Comparison of ENCODE assay signal across 10 mouse cellular contexts in genomic region chr2:27077655-27078244, GRCm38 (mm10). TPM values are rescaled to one million over a fixed set of nuclear protein-coding genes. Genes with fewer than 3 reads are reported as not detected.
DNase-seq lines count a peak whose midpoint lies in the region; ATAC-seq and TF ChIP-seq lines count a peak whose summit lies in the region.
"Had no signal": no experiment of that assay in that cellular context is flagged by ENCODE, and none has a peak within 500 bp of the region (broad histone marks: within the 10 kb centered on the region; RNA-seq: fewer than 3 reads in every experiment).

No protein-coding gene starts in this region.

- WGBS in kidney, adult 2 months: 60% methylated on average over 10 of the region's 10 CpGs
- WGBS in hindbrain, embryonic 12.5 days: 65% methylated on average over 10 of the region's 10 CpGs
- WGBS in forebrain, embryonic 13.5 days: 64% methylated on average over 10 of the region's 10 CpGs

- no peak overlapping the region for H3K9ac ChIP-seq in ES-Bruce4 (ENCODE audit: low read depth, poor library complexity, severe bottlenecking)
- no peak overlapping the region for H3K9ac ChIP-seq in hindbrain, embryonic 12.5 days
- H3K9ac ChIP-seq in forebrain, embryonic 13.5 days: no peak overlapping the region

- TF ChIP-seq POLR2A in kidney, adult 2 months (IDR thresholded peaks at IDR 0.05; ENCODE audit: low read depth, low read length): no peak
- TF ChIP-seq POLR2A in ES-Bruce4 (IDR thresholded peaks at IDR 0.05; ENCODE audit: insufficient read depth, low read length): no peak

- H3K4me2 ChIP-seq in hindbrain, embryonic 12.5 days (replicated peaks): no peak overlapping the region
- no peak overlapping the region for H3K4me2 ChIP-seq in forebrain, embryonic 13.5 days
- H3K4me2 ChIP-seq: midbrain, embryonic 11.5 days had no signal

- H3K4me1 ChIP-seq in kidney, adult 2 months (ENCODE audit: control insufficient read depth, insufficient read depth, low read length): peaks cover 11% of the 10 kb centered on the region; the same call in 1 of the 2 replicates
- no peaks in the 10 kb centered on the region for H3K4me1 ChIP-seq in ES-Bruce4 (ENCODE audit: control insufficient read depth, insufficient read depth, low read length)
- peaks cover 32% of the 10 kb centered on the region for H3K4me1 ChIP-seq in hindbrain, embryonic 12.5 days
- H3K4me1 ChIP-seq in forebrain, embryonic 13.5 days: peaks cover 28% of the 10 kb centered on the region

- H3K4me3 ChIP-seq in kidney, adult 2 months (ENCODE audit: insufficient read depth, low read depth, low read length): no peak overlapping the region
- no peak overlapping the region for H3K4me3 ChIP-seq in ES-Bruce4 (ENCODE audit: low read depth, low read length)
- H3K4me3 ChIP-seq in hindbrain, embryonic 12.5 days: no peak overlapping the region
- no peak overlapping the region for H3K4me3 ChIP-seq in forebrain, embryonic 13.5 days
- H3K4me3 ChIP-seq: forebrain, embryonic 10.5 days had no signal

- H3K36me3 ChIP-seq in kidney, adult 2 months (ENCODE audit: control insufficient read depth, insufficient read depth, low read length): no peaks in the 10 kb centered on the region
- no peaks in the 10 kb centered on the region for H3K36me3 ChIP-seq in ES-Bruce4 (ENCODE audit: control insufficient read depth, insufficient read depth, low read length, poor library complexity, severe bottlenecking)
- H3K36me3 ChIP-seq in hindbrain, embryonic 12.5 days: no peaks in the 10 kb centered on the region
- no peaks in the 10 kb centered on the region for H3K36me3 ChIP-seq in forebrain, embryonic 13.5 days (ENCODE audit: poor library complexity, severe bottlenecking)
- H3K36me3 ChIP-seq: forebrain, embryonic 10.5 days had no signal

- H3K27me3 ChIP-seq in kidney, adult 2 months (replicated peaks; ENCODE audit: control insufficient read depth, insufficient read depth, low read length): no peaks in the 10 kb centered on the region
- no peaks in the 10 kb centered on the region for H3K27me3 ChIP-seq in ES-Bruce4 (ENCODE audit: control insufficient read depth, insufficient read depth, low read length, poor library complexity, severe bottlenecking)
- H3K27me3 ChIP-seq in hindbrain, embryonic 12.5 days: peaks cover 13% of the 10 kb centered on the region; the same call in 1 of the 2 replicates
- no peaks in the 10 kb centered on the region for H3K27me3 ChIP-seq in forebrain, embryonic 13.5 days

- ATAC-seq in hindbrain, embryonic 12.5 days (ENCODE audit: low FRiP score): no peak
- ATAC-seq in forebrain, embryonic 13.5 days: no peak

- TF ChIP-seq CTCF in kidney, adult 2 months (conservative IDR thresholded peaks at IDR 0.05; ENCODE audit: insufficient read depth, insufficient read length, low read depth, low read length): peak; percentile 27; the same call in 1 of the 2 replicates
- peak; percentile 24 for TF ChIP-seq CTCF in ES-Bruce4 (IDR thresholded peaks at IDR 0.05; ENCODE audit: low read depth, low read length)

- H3K27ac ChIP-seq in kidney, adult 2 months (ENCODE audit: insufficient read depth, low read depth, low read length): no peak overlapping the region
- H3K27ac ChIP-seq in ES-Bruce4 (ENCODE audit: insufficient read depth, low read length): no peak overlapping the region
- H3K27ac ChIP-seq in hindbrain, embryonic 12.5 days: no peak overlapping the region
- no peak overlapping the region for H3K27ac ChIP-seq in forebrain, embryonic 13.5 days
- H3K27ac ChIP-seq: forebrain, embryonic 10.5 days had no signal

- H3K9me3 ChIP-seq in ES-Bruce4 (replicated peaks; ENCODE audit: control insufficient read depth, insufficient read depth, low read length, poor library complexity, severe bottlenecking): no peaks in the 10 kb centered on the region
- H3K9me3 ChIP-seq in hindbrain, embryonic 12.5 days (replicated peaks): no peaks in the 10 kb centered on the region
- H3K9me3 ChIP-seq in forebrain, embryonic 13.5 days (replicated peaks): no peaks in the 10 kb centered on the region
- H3K9me3 ChIP-seq: forebrain, embryonic 10.5 days had no signal

- TF ChIP-seq EP300 in ES-Bruce4 (IDR thresholded peaks at IDR 0.05; ENCODE audit: insufficient read depth, low read depth, low read length): no peak

- no peak for DNase-seq in kidney, adult 2 months
- DNase-seq in kidney, adult 8-10 months: no peak
- peak; percentile 19 for DNase-seq in adipocyte (ENCODE audit: low spot score)
- peak; percentile 49 for DNase-seq in naive thymus-derived CD4-positive, alpha-beta T cell, adult 2 months (ENCODE audit: low read depth)
- DNase-seq: right cerebral cortex, postnatal 14 days had no signal

RNA-seq across cellular contexts. Expression of gene Adamtsl2, which starts 1.4 kb away (rescaled TPM):
- 21.7 and 25.7 TPM in 2 replicates for polyA plus RNA-seq in kidney, adult 2 months (2012; rRNA removed)
- polyA plus RNA-seq in ES-Bruce4 (2011; ENCODE audit: insufficient read depth, insufficient read length, low read depth, missing spikeins): not detected in 2 replicates
- polyA plus RNA-seq in hindbrain, embryonic 12.5 days (2016; fragmentation: Nextera tagmentation; extraction: Ambion mirVana): 6.1 and 9.0 TPM in 2 replicates
- 5.7 and 7.6 TPM in 2 replicates for polyA plus RNA-seq in forebrain, embryonic 13.5 days (2015; fragmentation: Nextera tagmentation; extraction: Ambion mirVana)

RNA-seq across cellular contexts. Expression of gene Mymk, which starts 5.8 kb away (rescaled TPM):
- polyA plus RNA-seq in kidney, adult 2 months (2012; rRNA removed): 0.09 and 0.16 TPM in 2 replicates
- not detected in 2 replicates for polyA plus RNA-seq in ES-Bruce4 (2011; ENCODE audit: insufficient read depth, insufficient read length, low read depth, missing spikeins)
- 2.6 and 5.2 TPM in 2 replicates for polyA plus RNA-seq in hindbrain, embryonic 12.5 days (2016; fragmentation: Nextera tagmentation; extraction: Ambion mirVana)
- not detected in 2 replicates for polyA plus RNA-seq in forebrain, embryonic 13.5 days (2015; fragmentation: Nextera tagmentation; extraction: Ambion mirVana)
- polyA plus RNA-seq: forebrain, embryonic 10.5 days; midbrain, embryonic 11.5 days had no signal

RNA-seq across cellular contexts. Expression of gene Slc2a6, which starts 50.0 kb away (rescaled TPM):
- polyA plus RNA-seq in kidney, adult 2 months (2012; rRNA removed): 1.5 and 1.8 TPM in 2 replicates
- polyA plus RNA-seq in ES-Bruce4 (2011; ENCODE audit: insufficient read depth, insufficient read length, low read depth, missing spikeins): 1.5 and 3.9 TPM in 2 replicates
- polyA plus RNA-seq in hindbrain, embryonic 12.5 days (2016; fragmentation: Nextera tagmentation; extraction: Ambion mirVana): 3.5 and 4.1 TPM in 2 replicates
- polyA plus RNA-seq in forebrain, embryonic 13.5 days (2015; fragmentation: Nextera tagmentation; extraction: Ambion mirVana): 2.0 and 2.6 TPM in 2 replicates

Comparison
In these comparisons a context has a peak if more than half of its experiments do, and no peak if none do; other contexts are left out.
1. DNase-seq: peak in adipocyte (single experiment) and naive thymus-derived CD4-positive, alpha-beta T cell, adult 2 months (single experiment); none in kidney, adult 2 months (single experiment) and kidney, adult 8-10 months (0 of 2).